Mouse (Mus musculus) cerebellum, adult 11 months (tissue): Measurements from ENCODE around the gene Hes6.
A peak's percentile ranks its signal among the peaks of the same experiment; 100 is the strongest.

Experiments used
- DNase-seq: peaks from one replicate; pipeline ENCODE4 v3.0.0; 2022

The Hes6 gene

GRCm38 (mm10) chr1:91413898-91414594 lies at the start of gene Hes6:
Gene Hes6 (minus strand): TSS chr1:91414038.
- peak; percentile 84 for DNase-seq

GRCm38 (mm10) chr1:91463336-91463995 lies 49.6 kb upstream of the Hes6 start:
- DNase-seq, result no peak

GRCm38 (mm10) chr1:91460564-91460963 lies 46.7 kb upstream of the Hes6 start:
- no peak for DNase-seq

- DNase-seq, result no peak
Observed at GRCm38 (mm10) chr1:91460069-91460468, 46.2 kb upstream of the Hes6 start.

GRCm38 (mm10) chr1:91459059-91459809 lies 45.4 kb upstream of the Hes6 start, which contains the start of gene Per2:
Gene Per2 (minus strand): TSS chr1:91459324.
- DNase-seq, result peak; percentile 100

- peak; percentile 45 for DNase-seq
Observed at GRCm38 (mm10) chr1:91458223-91458861, 44.5 kb upstream of the Hes6 start.

- no peak for DNase-seq
Observed at GRCm38 (mm10) chr1:91457698-91458097, 43.9 kb upstream of the Hes6 start.

GRCm38 (mm10) chr1:91457116-91457515 lies 43.3 kb upstream of the Hes6 start:
- DNase-seq, result no peak

GRCm38 (mm10) chr1:91456301-91456801 lies 42.5 kb upstream of the Hes6 start:
- DNase-seq, result no peak

GRCm38 (mm10) chr1:91455661-91456161 lies 41.9 kb upstream of the Hes6 start:
- DNase-seq, result no peak

GRCm38 (mm10) chr1:91454927-91455326 lies 41.1 kb upstream of the Hes6 start:
- DNase-seq, result no peak

GRCm38 (mm10) chr1:91454366-91454765 lies 40.5 kb upstream of the Hes6 start:
- DNase-seq, result no peak

GRCm38 (mm10) chr1:91453932-91454331 lies 40.1 kb upstream of the Hes6 start:
- no peak for DNase-seq

GRCm38 (mm10) chr1:91451547-91452084 lies 37.8 kb upstream of the Hes6 start:
- no peak for DNase-seq

- no peak for DNase-seq
Observed at GRCm38 (mm10) chr1:91450851-91451250, 37.0 kb upstream of the Hes6 start.

- DNase-seq, result no peak
Observed at GRCm38 (mm10) chr1:91448688-91449087, 34.9 kb upstream of the Hes6 start.

- DNase-seq, result no peak
Observed at GRCm38 (mm10) chr1:91446511-91446910, 32.7 kb upstream of the Hes6 start.

- DNase-seq, result no peak
Observed at GRCm38 (mm10) chr1:91446060-91446459, 32.2 kb upstream of the Hes6 start.

- DNase-seq, result no peak
Observed at GRCm38 (mm10) chr1:91444841-91445830, 31.3 kb upstream of the Hes6 start.

- DNase-seq, result no peak
Observed at GRCm38 (mm10) chr1:91442350-91442990, 28.6 kb upstream of the Hes6 start.

GRCm38 (mm10) chr1:91441855-91442254 lies 28.0 kb upstream of the Hes6 start:
- no peak for DNase-seq
